Mouse (Mus musculus) heart, adult 18-20 months (tissue): ENCODE measurements around the gene Olfr740. TPM values are rescaled to one million over a fixed set of nuclear protein-coding genes. Genes with fewer than 3 reads are reported as not detected.

Source experiments
- DNase-seq, 2 experiments: peaks; one replicate each; pipeline ENCODE4 v3.0.0; 2021 to 2022; ENCODE audit warnings: mixed read lengths in 1 of 2
- long read RNA-seq, 2 experiments: library from polyadenylated mRNA; stranded (forward); transcript quantifications; one replicate each; pipeline ENCODE4 v2.0.0; 2021
- total RNA-seq, 2 experiments: library from RNA; stranded (reverse); gene quantifications; 2 replicates each; pipeline ENCODE4 v1.2.3; 2021

Gene Olfr740
- not detected for total RNA-seq
- long read RNA-seq, experiment 1, result 0 reads
- long read RNA-seq, experiment 2, result 0 reads

DNA sequence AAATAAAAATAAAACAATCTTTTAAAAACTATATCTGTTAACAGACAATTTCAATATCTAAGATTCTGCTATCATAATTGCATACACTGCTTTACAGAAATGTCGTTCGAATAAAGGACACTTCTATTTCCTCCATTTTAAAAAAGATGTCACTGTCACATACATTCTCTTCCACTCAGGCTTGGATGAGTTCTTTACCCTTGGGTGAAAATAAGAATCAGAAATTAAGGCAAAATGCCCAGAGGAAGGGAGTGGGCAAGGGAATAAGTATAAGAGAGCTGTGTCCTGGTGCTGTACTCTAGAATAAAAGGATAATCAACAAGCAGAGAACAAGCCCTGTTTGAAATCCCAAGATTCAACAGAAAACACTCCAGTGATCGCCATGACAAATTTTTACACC is at the start of gene Olfr740:
Gene Olfr740 (plus strand): TSS at position 301 of the 400 bp plus-strand sequence.
- DNase-seq, result no peak

DNA sequence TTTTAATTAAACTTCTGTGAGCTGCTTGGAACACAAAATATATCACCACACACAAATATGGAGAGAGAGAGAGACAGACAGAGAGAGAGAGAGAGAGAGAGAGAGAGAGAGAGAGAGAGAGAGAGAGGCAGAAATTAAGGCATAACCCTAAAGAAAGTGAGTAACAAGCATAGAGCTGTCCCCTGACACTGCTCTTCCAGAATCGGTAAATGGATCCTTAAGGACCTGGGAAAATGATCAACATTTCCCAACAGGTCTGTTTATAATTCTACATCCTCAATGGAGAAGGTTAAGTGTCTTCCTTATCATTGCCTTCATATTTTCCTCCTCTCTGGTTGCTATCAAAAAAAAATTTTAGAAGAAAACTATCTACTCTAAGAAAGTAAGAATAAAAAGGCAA is 38.1 kb upstream of the Olfr740 start, which contains the start of gene Olfr738:
Gene Olfr738 (plus strand): TSS at position 301 of the 400 bp plus-strand sequence.
- no peak for DNase-seq

DNA sequence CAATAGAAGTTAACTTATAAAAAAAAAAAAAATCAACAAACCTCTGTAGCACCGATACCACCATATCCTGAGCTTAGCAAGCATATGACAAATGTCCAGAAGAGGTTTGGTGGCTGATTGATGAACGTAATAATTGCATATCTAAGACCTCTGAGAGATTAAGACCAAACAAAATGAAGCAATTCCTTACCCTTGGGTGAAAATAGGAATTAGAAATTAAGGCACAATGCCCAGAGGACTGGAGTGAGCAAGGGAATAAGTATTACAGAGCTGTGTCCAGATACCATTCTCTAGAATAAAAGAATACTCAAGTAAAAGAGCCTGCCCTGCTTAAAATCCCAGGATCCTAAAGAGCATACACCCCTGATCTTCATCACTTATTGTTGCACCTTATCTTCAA is 27.0 kb upstream of the Olfr740 start, which contains the start of gene Olfr739:
Gene Olfr739 (plus strand): TSS at position 301 of the 400 bp plus-strand sequence.
- no peak for DNase-seq

DNA sequence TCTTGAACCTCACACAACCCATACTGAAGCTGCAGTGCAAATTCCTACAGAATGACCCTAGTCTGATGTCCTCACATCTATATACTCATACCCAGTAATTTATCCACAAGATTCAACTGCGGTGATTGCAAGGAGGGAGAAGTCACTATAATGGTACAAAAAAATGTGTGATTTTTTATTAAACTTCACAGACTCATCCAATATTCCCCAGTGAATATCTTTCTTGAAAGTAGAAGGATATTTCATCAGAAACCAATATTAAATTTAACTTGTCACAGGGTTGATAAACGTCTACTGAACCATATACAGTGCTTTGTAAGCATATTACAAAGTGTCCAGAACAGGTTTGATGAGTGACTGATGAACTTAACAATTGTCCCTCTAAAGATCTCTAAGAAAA is 27.1 kb downstream of the Olfr740 start, which contains the start of gene Olfr741:
Gene Olfr741 (plus strand): TSS at position 301 of the 400 bp plus-strand sequence.
- DNase-seq, result no peak

DNA sequence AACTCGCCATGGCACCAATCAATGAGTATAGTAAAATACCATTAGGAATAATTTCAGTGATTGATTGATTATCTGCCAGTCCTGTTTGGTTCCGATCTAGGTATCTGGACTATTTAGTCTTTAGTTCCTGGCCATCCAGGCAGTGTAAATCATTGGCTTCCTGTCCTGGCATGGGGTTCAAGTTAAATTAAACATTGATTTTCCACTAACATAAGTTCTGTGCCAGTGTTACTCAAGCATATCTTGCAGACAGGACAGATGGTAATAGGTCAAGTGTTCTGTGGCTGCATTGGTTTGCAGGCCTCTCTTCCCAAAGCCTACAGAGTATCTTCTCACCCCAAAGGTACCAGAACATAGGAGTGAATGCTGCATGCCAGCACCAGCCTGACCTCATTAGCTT is 33.1 kb downstream of the Olfr740 start:
- no peak for DNase-seq

DNA sequence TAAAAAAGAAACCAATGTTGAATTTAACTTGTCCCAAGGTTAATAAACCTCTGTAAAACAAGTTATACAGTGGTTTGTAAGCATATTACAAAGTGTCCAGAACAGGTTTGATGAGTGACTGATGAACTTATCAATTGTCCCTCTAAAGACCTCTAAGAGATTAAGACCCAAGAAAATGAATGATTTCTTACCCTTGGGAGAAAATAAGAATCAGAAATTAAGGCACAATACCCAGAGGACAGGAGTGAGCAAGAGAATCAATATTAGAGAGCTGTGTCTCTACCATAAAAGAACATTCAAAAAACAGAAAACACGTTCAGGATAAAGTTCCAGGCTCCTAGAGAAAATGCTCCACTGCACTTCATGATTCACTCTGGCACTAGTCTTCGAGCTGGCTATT is 58.0 kb downstream of the Olfr740 start, which contains the start of gene Olfr742:
Gene Olfr742 (plus strand): TSS at position 301 of the 400 bp plus-strand sequence.
- no peak for DNase-seq

Other genes with a start within 250 kb of the Olfr740 start
- gene Olfr731, start 203.7 kb upstream of the Olfr740 start, total RNA-seq, result not detected
- gene Olfr732, start 161.3 kb upstream of the Olfr740 start, total RNA-seq, result not detected
- gene Olfr733, start 144.0 kb upstream of the Olfr740 start, total RNA-seq, result not detected
- gene Olfr734, start 118.8 kb upstream of the Olfr740 start, total RNA-seq, result not detected
- gene Olfr735, start 96.7 kb upstream of the Olfr740 start, total RNA-seq, result not detected
- gene Tlr11, start 87.6 kb upstream of the Olfr740 start, total RNA-seq, result under 1 TPM in 1 of 2 experiments, not detected in 1; 0.08 TPM
- not detected for gene Olfr736, start 64.4 kb upstream of the Olfr740 start, total RNA-seq
- gene Olfr738, start 38.0 kb upstream of the Olfr740 start, total RNA-seq, result not detected
- gene Olfr739, start 26.9 kb upstream of the Olfr740 start, total RNA-seq, result not detected
- gene Olfr741, start 27.2 kb downstream of the Olfr740 start, total RNA-seq, result not detected
- gene Olfr742, start 58.1 kb downstream of the Olfr740 start, total RNA-seq, result not detected
- not detected for gene Olfr743, start 76.3 kb downstream of the Olfr740 start, total RNA-seq
- not detected for gene Olfr744, start 169.3 kb downstream of the Olfr740 start, total RNA-seq
- gene Olfr745, start 193.8 kb downstream of the Olfr740 start, total RNA-seq, result not detected
- gene Olfr746, start 201.5 kb downstream of the Olfr740 start, total RNA-seq, result not detected
- gene Olfr747, start 247.7 kb downstream of the Olfr740 start, total RNA-seq, result not detected